Mouse (Mus musculus) monocyte, adult 59 days (primary cell): Measurements from ENCODE around the gene A730049H05Rik. TPM values are rescaled to one million over a fixed set of nuclear protein-coding genes. Genes with fewer than 3 reads are reported as not detected.

Source experiments
- total RNA-seq, 2 experiments: library from RNA; stranded (reverse); gene quantifications; one replicate each; pipeline ENCODE4 v1.2.4; 2023

Gene A730049H05Rik
- not detected for total RNA-seq

DNA sequence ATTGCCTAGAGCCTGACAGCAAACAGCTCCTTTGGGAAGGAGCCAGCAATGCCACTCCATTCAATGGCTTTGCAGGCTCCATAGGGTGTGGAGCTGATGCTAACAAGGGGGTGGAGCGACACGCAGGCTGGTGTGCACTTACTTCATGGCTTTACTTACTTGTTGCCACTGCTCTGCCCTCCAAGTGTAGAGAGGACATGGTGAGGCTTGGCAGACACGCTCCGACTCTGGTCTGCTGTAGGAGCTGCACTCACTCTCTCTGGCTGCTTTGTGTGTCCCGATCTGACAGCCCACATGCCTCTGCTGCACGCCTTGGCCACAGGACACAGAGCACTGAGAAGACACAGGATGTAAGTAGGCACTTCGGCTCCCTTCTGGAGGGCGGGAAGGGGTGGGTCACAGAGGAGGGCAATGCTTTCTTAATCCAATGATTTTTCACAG, at the start of gene A730049H05Rik:
Gene A730049H05Rik, plus strand, starts transcription at position 168 of the 441 bp plus-strand sequence.

DNA sequence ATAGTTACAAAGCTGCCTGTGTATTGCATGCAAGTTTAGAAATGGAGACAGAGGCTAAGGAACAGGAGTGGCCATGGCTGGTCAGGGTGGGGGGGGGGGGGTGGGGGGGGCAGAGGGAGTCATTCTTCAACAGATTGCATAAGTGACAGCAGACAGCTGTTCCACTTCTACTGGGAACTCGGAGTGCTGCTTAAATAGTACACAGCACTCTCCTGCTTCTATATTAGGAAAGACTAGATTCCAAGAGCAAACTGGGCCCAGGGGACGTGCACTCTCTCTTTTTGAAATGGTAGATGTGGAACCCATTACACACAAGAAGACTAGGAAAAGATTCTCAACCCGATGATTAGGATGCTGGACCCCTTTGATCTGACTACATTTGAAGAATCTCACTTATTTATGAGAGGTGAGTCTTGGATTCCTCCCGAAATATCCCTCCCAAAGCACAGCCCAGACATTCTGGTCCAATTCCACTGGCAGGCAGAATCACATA, 52.9 kb downstream of the A730049H05Rik start, which contains the start of gene Gm15737:
Gene Gm15737, plus strand, starts transcription at position 269 of the 493 bp plus-strand sequence.

Other genes with a start within 250 kb of the A730049H05Rik start
- 1 to 10 TPM in 1 of 2 experiments, under 1 TPM in 1; 0.73 to 1.4 TPM for gene Prickle2, start 110.3 kb upstream of the A730049H05Rik start, total RNA-seq
- gene Gm15737, start 52.9 kb downstream of the A730049H05Rik start, total RNA-seq, result not detected
- gene Adamts9, start 127.0 kb downstream of the A730049H05Rik start, total RNA-seq, result 10 to 100 TPM; 10.4 to 15.7 TPM